Mouse (Mus musculus): ENCODE data around the gene Msx1. TPM values are rescaled to one million over a fixed set of nuclear protein-coding genes. Genes with fewer than 3 reads are reported as not detected.

Msx1 gene
- polyA plus RNA-seq, 1 experiment from 2014 or later = 20.4 TPM

- WGBS = 1% methylated on average over 37 of the region's 37 CpGs
- H3K36me3 ChIP-seq = no peaks in the 10 kb centered on the region
- no peak overlapping the region for H3K4me3 ChIP-seq
- H3K9ac ChIP-seq = no peak overlapping the region
- H3K9me3 ChIP-seq (replicated peaks) = peaks cover 8% of the 10 kb centered on the region
- peaks cover 92% of the 10 kb centered on the region for H3K27me3 ChIP-seq (replicated peaks)
- H3K27ac ChIP-seq (ENCODE audit: poor library complexity, severe bottlenecking) = no peak overlapping the region
- no peak for ATAC-seq (ENCODE audit: insufficient number of reproducible peaks, low FRiP score)
- H3K4me1 ChIP-seq (replicated peaks) = peaks cover 28% of the 10 kb centered on the region
- H3K4me2 ChIP-seq = peak overlapping the region; percentile 18; the same call in 1 of the 2 replicates
These were observed 1.4 kb upstream of the Msx1 start for GRCm38 (mm10) chr5:37825611-37826445.

- H3K27me3 ChIP-seq (replicated peaks) = peaks cover 90% of the 10 kb centered on the region
- no peak overlapping the region for H3K4me3 ChIP-seq
- H3K36me3 ChIP-seq = no peaks in the 10 kb centered on the region
- no peak overlapping the region for H3K9ac ChIP-seq
- H3K4me2 ChIP-seq = no peak overlapping the region
- WGBS = 10% methylated on average over 7 of the region's 7 CpGs
- no peak for ATAC-seq (ENCODE audit: insufficient number of reproducible peaks, low FRiP score)
- peaks cover 8% of the 10 kb centered on the region for H3K9me3 ChIP-seq (replicated peaks)
- H3K27ac ChIP-seq (ENCODE audit: poor library complexity, severe bottlenecking) = no peak overlapping the region
- peaks cover 28% of the 10 kb centered on the region for H3K4me1 ChIP-seq (replicated peaks)
These were observed 773 bp upstream of the Msx1 start for GRCm38 (mm10) chr5:37825111-37825600.

DNA sequence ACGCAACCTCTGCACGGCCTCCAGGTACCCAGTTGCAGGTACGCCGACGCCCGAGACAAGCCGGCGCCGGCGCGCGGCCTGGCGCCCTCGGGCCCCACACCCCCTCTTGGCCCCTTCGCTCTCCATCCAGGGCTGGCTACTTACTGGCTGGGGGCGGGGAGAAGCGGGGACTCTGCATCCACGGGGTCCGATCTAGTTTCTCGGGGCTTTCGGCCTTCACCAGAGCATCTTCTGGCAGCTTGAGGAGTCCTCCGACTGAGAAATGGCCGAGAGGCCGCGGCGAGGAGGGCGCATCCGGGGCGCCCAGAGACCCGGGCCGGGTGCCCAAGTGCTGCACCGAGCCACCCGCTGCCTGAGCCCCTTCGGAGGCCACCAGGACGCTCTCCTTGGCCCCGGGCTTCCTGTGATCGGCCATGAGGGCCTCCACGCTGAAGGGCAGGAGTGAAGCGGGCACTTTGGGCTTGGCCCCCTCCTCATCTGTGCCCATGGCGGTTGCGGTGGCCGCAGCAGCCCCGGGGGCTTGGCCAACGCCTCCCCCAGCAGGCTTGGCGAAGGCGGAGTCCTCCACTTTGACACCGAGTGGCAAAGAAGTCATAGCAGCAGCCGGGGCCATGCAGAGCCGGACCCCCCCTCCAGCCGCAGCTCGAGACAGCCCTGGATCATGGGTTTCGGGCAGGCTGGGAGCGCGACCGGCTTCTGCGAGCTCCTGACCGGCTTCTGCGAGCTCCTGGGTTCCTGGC is 492 bp downstream of the Msx1 start:
- Histone ChIP-seq H3K9ac (peak overlapping the region; percentile 74), H3K27ac (ENCODE audit: poor library complexity, severe bottlenecking) (no peak overlapping the region), H3K4me2 (peak overlapping the region; percentile 92), H3K36me3 (no peaks in the 10 kb centered on the region), H3K27me3 (replicated peaks) (peaks cover 90% of the 10 kb centered on the region), H3K4me3 (peak overlapping the region; percentile 60), H3K9me3 (replicated peaks) (no peaks in the 10 kb centered on the region), H3K4me1 (replicated peaks) (peaks cover 28% of the 10 kb centered on the region)
- under 1% methylated on average over 53 of the region's 58 CpGs for WGBS
- ATAC-seq (ENCODE audit: insufficient number of reproducible peaks, low FRiP score) = peak; percentile 24

GRCm38 (mm10) chr5:37822791-37823720 is 1.3 kb downstream of the Msx1 start:
- Histone ChIP-seq H3K4me1 (replicated peaks) (peaks cover 34% of the 10 kb centered on the region), H3K9me3 (replicated peaks) (no peaks in the 10 kb centered on the region), H3K9ac (peak overlapping the region; percentile 74), H3K27me3 (replicated peaks) (peaks cover 91% of the 10 kb centered on the region), H3K27ac (ENCODE audit: poor library complexity, severe bottlenecking) (no peak overlapping the region), H3K36me3 (no peaks in the 10 kb centered on the region), H3K4me2 (peak overlapping the region; percentile 92), H3K4me3 (peak overlapping the region; percentile 60)
- 1% methylated on average over 42 of the region's 42 CpGs for WGBS
- no peak for ATAC-seq (ENCODE audit: insufficient number of reproducible peaks, low FRiP score)

DNA sequence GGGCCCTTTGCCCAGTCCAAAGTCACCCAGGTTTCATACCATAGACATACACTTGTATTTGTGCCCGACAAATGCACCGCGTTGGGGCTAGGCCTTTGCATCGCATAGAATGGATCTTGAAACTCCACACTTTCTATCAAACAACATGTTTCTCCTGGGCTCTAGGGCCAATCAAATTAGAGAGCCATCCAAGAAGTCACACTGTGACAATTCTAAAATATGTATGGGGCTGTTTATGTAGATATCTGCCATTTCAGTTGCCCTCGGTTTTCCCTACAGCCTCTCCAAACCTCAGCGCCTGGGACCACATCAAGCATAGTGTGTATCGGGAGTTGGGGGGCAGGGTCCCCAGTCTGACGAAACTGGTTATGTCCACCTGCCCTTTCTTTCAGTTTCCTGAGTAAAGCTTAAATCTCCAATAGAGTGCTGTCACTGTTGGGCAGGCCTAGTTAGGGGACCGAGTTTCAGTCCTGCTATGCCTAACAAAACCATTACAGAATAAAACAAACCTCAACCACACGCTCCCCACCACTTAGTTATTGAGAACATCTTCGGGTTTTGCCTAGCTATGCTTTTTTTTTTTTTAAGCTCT is 2.2 kb downstream of the Msx1 start:
- no peak overlapping the region for H3K27ac ChIP-seq (ENCODE audit: poor library complexity, severe bottlenecking)
- H3K9ac ChIP-seq = 0 out of 2 replicates have a peak overlapping the region, but pooled peaks have one; percentile 1
- ATAC-seq (ENCODE audit: insufficient number of reproducible peaks, low FRiP score) = no peak
- H3K36me3 ChIP-seq = no peaks in the 10 kb centered on the region
- peaks cover 91% of the 10 kb centered on the region for H3K27me3 ChIP-seq (replicated peaks)
- H3K4me2 ChIP-seq = peak overlapping the region; percentile 92
- H3K4me1 ChIP-seq (replicated peaks) = peaks cover 36% of the 10 kb centered on the region
- WGBS = 17% methylated on average over 11 of the region's 11 CpGs
- no peaks in the 10 kb centered on the region for H3K9me3 ChIP-seq (replicated peaks)
- H3K4me3 ChIP-seq = peak overlapping the region; percentile 60

- 12% methylated on average over 27 of the region's 27 CpGs for WGBS
- Histone ChIP-seq H3K4me3 (peak overlapping the region; percentile 60), H3K4me2 (peak overlapping the region; percentile 92), H3K9ac (peak overlapping the region; percentile 51), H3K27me3 (replicated peaks) (peaks cover 92% of the 10 kb centered on the region), H3K36me3 (no peaks in the 10 kb centered on the region), H3K27ac (ENCODE audit: poor library complexity, severe bottlenecking) (no peak overlapping the region), H3K4me1 (replicated peaks) (peaks cover 34% of the 10 kb centered on the region), H3K9me3 (replicated peaks) (no peaks in the 10 kb centered on the region)
- no peak for ATAC-seq (ENCODE audit: insufficient number of reproducible peaks, low FRiP score)
These were observed 3.2 kb downstream of the Msx1 start for GRCm38 (mm10) chr5:37821111-37821601.

DNA sequence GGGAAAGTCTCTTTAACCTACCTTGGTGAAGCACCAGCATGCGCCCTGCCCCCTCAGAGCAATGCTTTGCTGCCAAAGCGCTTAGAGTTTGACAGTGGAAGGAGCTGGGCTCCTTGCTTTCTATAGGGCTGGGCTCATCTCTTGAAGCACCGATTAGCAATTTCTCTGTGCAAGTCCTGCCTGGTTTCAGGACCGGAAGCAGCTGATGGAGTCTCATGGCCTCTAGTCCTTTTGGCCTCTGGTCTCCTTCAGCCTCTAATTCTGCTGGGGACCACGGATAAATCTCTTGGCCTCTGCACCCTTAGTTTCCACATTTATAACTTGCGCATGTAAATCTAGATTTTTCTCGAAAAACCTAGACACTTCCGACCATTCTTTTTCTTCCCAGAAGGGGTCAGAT is 3.7 kb downstream of the Msx1 start:
- WGBS = 39% methylated on average over 8 of the region's 8 CpGs
- Histone ChIP-seq H3K4me2 (peak overlapping the region; percentile 92; the same call in 1 of the 2 replicates), H3K27me3 (replicated peaks) (peaks cover 92% of the 10 kb centered on the region), H3K36me3 (no peaks in the 10 kb centered on the region), H3K9ac (no peak overlapping the region), H3K27ac (ENCODE audit: poor library complexity, severe bottlenecking) (no peak overlapping the region), H3K4me3 (peak overlapping the region; percentile 60; the same call in 1 of the 2 replicates), H3K9me3 (replicated peaks) (no peaks in the 10 kb centered on the region), H3K4me1 (replicated peaks) (peaks cover 34% of the 10 kb centered on the region)
- no peak for ATAC-seq (ENCODE audit: insufficient number of reproducible peaks, low FRiP score)

DNA sequence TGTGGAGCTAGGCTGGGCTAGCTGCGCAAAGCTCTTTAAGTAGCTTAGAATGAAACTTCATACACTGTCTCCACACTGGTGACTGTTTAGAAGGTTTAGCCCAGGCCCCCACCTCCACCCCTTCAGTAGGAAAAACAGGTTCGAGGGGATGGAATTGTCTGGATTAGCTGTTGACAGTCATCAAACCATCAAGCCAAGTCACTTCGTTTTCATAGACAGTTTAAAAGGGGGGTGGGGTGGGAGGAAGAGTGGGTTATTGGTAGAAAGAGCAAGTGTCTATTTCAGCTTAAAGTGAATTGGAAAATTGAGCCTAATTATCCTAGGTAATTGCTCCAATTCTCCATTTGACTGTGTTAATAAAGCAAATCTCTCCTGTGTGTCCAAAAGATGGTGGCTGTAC is 4.4 kb downstream of the Msx1 start:
- H3K27ac ChIP-seq (ENCODE audit: poor library complexity, severe bottlenecking) = no peak overlapping the region
- WGBS = 22% methylated on average over 3 of the region's 3 CpGs
- no peak for ATAC-seq (ENCODE audit: insufficient number of reproducible peaks, low FRiP score)
- H3K9me3 ChIP-seq (replicated peaks) = no peaks in the 10 kb centered on the region
- H3K4me1 ChIP-seq (replicated peaks) = peaks cover 34% of the 10 kb centered on the region
- H3K27me3 ChIP-seq (replicated peaks) = peaks cover 92% of the 10 kb centered on the region
- no peaks in the 10 kb centered on the region for H3K36me3 ChIP-seq
- no peak overlapping the region for H3K9ac ChIP-seq
- H3K4me3 ChIP-seq = no peak overlapping the region
- H3K4me2 ChIP-seq = no peak overlapping the region

GRCm38 (mm10) chr5:37819541-37819940 is 4.8 kb downstream of the Msx1 start:
- Histone ChIP-seq H3K4me2 (no peak overlapping the region), H3K27ac (ENCODE audit: poor library complexity, severe bottlenecking) (no peak overlapping the region), H3K27me3 (replicated peaks) (peaks cover 93% of the 10 kb centered on the region), H3K36me3 (no peaks in the 10 kb centered on the region), H3K9me3 (replicated peaks) (no peaks in the 10 kb centered on the region), H3K9ac (no peak overlapping the region), H3K4me3 (no peak overlapping the region), H3K4me1 (replicated peaks) (peaks cover 34% of the 10 kb centered on the region)
- ATAC-seq (ENCODE audit: insufficient number of reproducible peaks, low FRiP score) = no peak
- 36% methylated on average over 5 of the region's 5 CpGs for WGBS

- H3K4me1 ChIP-seq (replicated peaks) = peaks cover 34% of the 10 kb centered on the region
- H3K27ac ChIP-seq (ENCODE audit: poor library complexity, severe bottlenecking) = no peak overlapping the region
- ATAC-seq (ENCODE audit: insufficient number of reproducible peaks, low FRiP score) = no peak
- H3K4me2 ChIP-seq = no peak overlapping the region
- no peak overlapping the region for H3K9ac ChIP-seq
- H3K4me3 ChIP-seq = 0 out of 2 replicates have a peak overlapping the region, but pooled peaks have one; percentile 7
- 8% methylated on average over 25 of the region's 25 CpGs for WGBS
- no peaks in the 10 kb centered on the region for H3K9me3 ChIP-seq (replicated peaks)
- H3K36me3 ChIP-seq = no peaks in the 10 kb centered on the region
- H3K27me3 ChIP-seq (replicated peaks) = peaks cover 95% of the 10 kb centered on the region
These were observed 5.7 kb downstream of the Msx1 start for GRCm38 (mm10) chr5:37818533-37819215.

Data from heart, embryonic 12.5 days (tissue).